Mouse (Mus musculus): ENCODE measurements around the gene Cadps. TPM values are rescaled to one million over a fixed set of nuclear protein-coding genes. Genes with fewer than 3 reads are reported as not detected.

Gene Cadps
- total RNA-seq, 2 experiments from 2014 or later: 168 to 175 TPM

- intact Hi-C loops (cut with DNase I): no loop called here
- DNase-seq: peak; percentile 13
Observed at GRCm38 (mm10) chr14:12539071-12539470, 283.8 kb downstream of the Cadps start.

- peak; percentile 39 for DNase-seq
- intact Hi-C loops (cut with DNase I): loop anchor here (2.0 to 5.0 kb wide), 3 partner anchors 229 to 378 kb away; no protein-coding TSS in a partner anchor
Observed at GRCm38 (mm10) chr14:12531101-12531500, 291.8 kb downstream of the Cadps start.

GRCm38 (mm10) chr14:12530554-12530953, 292.3 kb downstream of the Cadps start:
- DNase-seq: no peak

GRCm38 (mm10) chr14:12529961-12530542, 292.8 kb downstream of the Cadps start:
- peak; percentile 60 for DNase-seq
- intact Hi-C loops (cut with DNase I): loop anchor here (2.0 to 5.0 kb wide), 3 partner anchors 228 to 377 kb away; no protein-coding TSS in a partner anchor

More at GRCm38 (mm10) chr14:12530554-12530953, 292.3 kb downstream of the Cadps start:
- intact Hi-C loops (cut with DNase I): loop anchor here (2.0 to 5.0 kb wide), 3 partner anchors 228 to 378 kb away; no protein-coding TSS in a partner anchor

- no peak for DNase-seq
Observed at GRCm38 (mm10) chr14:12527296-12527695, 295.6 kb downstream of the Cadps start.

GRCm38 (mm10) chr14:12507018-12507417, 315.9 kb downstream of the Cadps start:
- DNase-seq: no peak
- intact Hi-C loops (cut with DNase I): no loop called here

More at GRCm38 (mm10) chr14:12527296-12527695, 295.6 kb downstream of the Cadps start:
- intact Hi-C loops (cut with DNase I): no loop called here

- intact Hi-C loops (cut with DNase I): no loop called here
- DNase-seq: no peak
Observed at GRCm38 (mm10) chr14:12504191-12504947, 318.5 kb downstream of the Cadps start.

- DNase-seq: peak; percentile 32
- intact Hi-C loops (cut with DNase I): no loop called here
Observed at GRCm38 (mm10) chr14:12462206-12462605, 360.7 kb downstream of the Cadps start.

GRCm38 (mm10) chr14:12459700-12460099, 363.2 kb downstream of the Cadps start:
- peak; percentile 35 for DNase-seq
- intact Hi-C loops (cut with DNase I): no loop called here

- no peak for DNase-seq
- intact Hi-C loops (cut with DNase I): no loop called here
Observed at GRCm38 (mm10) chr14:12455064-12455591, 367.8 kb downstream of the Cadps start.

- DNase-seq: no peak
- intact Hi-C loops (cut with DNase I): no loop called here
Observed at GRCm38 (mm10) chr14:12450807-12451206, 372.1 kb downstream of the Cadps start.

GRCm38 (mm10) chr14:12448883-12449282, 374.0 kb downstream of the Cadps start:
- intact Hi-C loops (cut with DNase I): no loop called here
- no peak for DNase-seq

GRCm38 (mm10) chr14:12441019-12441418, 381.9 kb downstream of the Cadps start:
- intact Hi-C loops (cut with DNase I): no loop called here
- DNase-seq: no peak

GRCm38 (mm10) chr14:12437976-12438375, 384.9 kb downstream of the Cadps start:
- DNase-seq: no peak
- intact Hi-C loops (cut with DNase I): no loop called here

- no peak for DNase-seq
- intact Hi-C loops (cut with DNase I): no loop called here
Observed at GRCm38 (mm10) chr14:12437422-12437821, 385.5 kb downstream of the Cadps start.

- no peak for DNase-seq
- intact Hi-C loops (cut with DNase I): no loop called here
Observed at GRCm38 (mm10) chr14:12436903-12437368, 385.9 kb downstream of the Cadps start.

GRCm38 (mm10) chr14:12428021-12428654, 394.7 kb downstream of the Cadps start:
- DNase-seq: peak; percentile 16
- intact Hi-C loops (cut with DNase I): no loop called here

- intact Hi-C loops (cut with DNase I): no loop called here
- peak; percentile 14 for DNase-seq
Observed at GRCm38 (mm10) chr14:12425311-12425710, 397.6 kb downstream of the Cadps start.

GRCm38 (mm10) chr14:12410276-12410675, 412.6 kb downstream of the Cadps start:
- intact Hi-C loops (cut with DNase I): no loop called here
- no peak for DNase-seq

GRCm38 (mm10) chr14:12409811-12410210, 413.1 kb downstream of the Cadps start:
- intact Hi-C loops (cut with DNase I): no loop called here
- no peak for DNase-seq

GRCm38 (mm10) chr14:12406588-12406987, 416.3 kb downstream of the Cadps start:
- DNase-seq: peak; percentile 67

More at GRCm38 (mm10) chr14:12406588-12406987, 416.3 kb downstream of the Cadps start:
- intact Hi-C loops (cut with DNase I): no loop called here

All from left cerebral cortex, postnatal 4 days (tissue).